Mouse (Mus musculus) midbrain, embryonic 14.5 days (tissue): Measurements from ENCODE around the gene Ccdc6. TPM values are rescaled to one million over a fixed set of nuclear protein-coding genes. Genes with fewer than 3 reads are reported as not detected.

Source experiments
- ATAC-seq: fragments of 200-750 bp; cut with Nextera tagmentation; 2 replicates; pipeline ENCODE4 v1.8.0; 2017; ENCODE audit warnings: moderate number of reproducible peaks, moderate library complexity; ENCODE audit not compliant: low FRiP score, low TSS enrichment
- DNase-seq: peaks from one replicate; pipeline ENCODE4 v3.0.0-alpha.2; 2015
- H3K27ac ChIP-seq: fragments of 300-500 bp; sonication (generic); replicated peaks from 2 replicates; pipeline ENCODE4 v1.5.1; 2014; ENCODE audit warnings: mild to moderate bottlenecking, low read depth, low read length, moderate library complexity
- H3K27me3 ChIP-seq: fragments of 300-500 bp; sonication (generic); 2 replicates; pipeline ENCODE4 v1.6.1; 2014; ENCODE audit warnings: low read length, control low read depth, mixed read lengths; ENCODE audit not compliant: control insufficient read depth, insufficient read depth
- H3K36me3 ChIP-seq: fragments of 300-500 bp; sonication (generic); 2 replicates; pipeline ENCODE4 v1.6.1; 2014; ENCODE audit warnings: low read length, control low read depth; ENCODE audit not compliant: control insufficient read depth, insufficient read depth
- H3K4me1 ChIP-seq: fragments of 300-500 bp; sonication (generic); 2 replicates; pipeline ENCODE4 v1.6.1; 2014; ENCODE audit warnings: mild to moderate bottlenecking, antibody characterized with exemption, low read length, control low read depth; ENCODE audit not compliant: control insufficient read depth, insufficient read depth
- H3K4me2 ChIP-seq: fragments of 300-500 bp; sonication (generic); 2 replicates; pipeline ENCODE4 v1.6.1; 2014; ENCODE audit warnings: mild to moderate bottlenecking, low read length, moderate library complexity
- H3K4me3 ChIP-seq: fragments of 300-500 bp; sonication (generic); replicated peaks from 2 replicates; pipeline ENCODE4 v1.5.1; 2014; ENCODE audit warnings: low read depth, low read length
- H3K9ac ChIP-seq: fragments of 300-500 bp; sonication (generic); replicated peaks from 2 replicates; pipeline ENCODE4 v1.6.1; 2014; ENCODE audit warnings: mild to moderate bottlenecking, low read length, moderate library complexity
- H3K9me3 ChIP-seq: fragments of 300-500 bp; sonication (generic); 2 replicates; pipeline ENCODE4 v1.6.1; 2016; ENCODE audit warnings: low read length, control low read depth, mixed read lengths; ENCODE audit not compliant: control insufficient read depth
- WGBS: fragments of 180-500 bp; shearing (Covaris S2); extraction: QIAGEN DNeasy Blood & Tissue Kit; methylation state at CpG from one replicate; pipeline ENCODE4 v1.1.7; 2014; 5-methylcytosine and 5-hydroxymethylcytosine counted together
- polyA plus RNA-seq: library from polyadenylated mRNA; unstranded; fragments of >200 nt; fragmentation: Nextera tagmentation; extraction: Ambion mirVana; gene quantifications from 2 replicates; pipeline ENCODE4 v1.2.1, GENCODE M21; 2014

Ccdc6 gene
- polyA plus RNA-seq, 1 experiment from 2014 or later: 34.9 TPM

- Histone ChIP-seq H3K36me3 (no peaks in the 10 kb centered on the region), H3K9ac (no peak overlapping the region), H3K4me2 (no peak overlapping the region), H3K4me1 (no peaks in the 10 kb centered on the region), H3K9me3 (peaks cover 9% of the 10 kb centered on the region; the same call in 1 of the 2 replicates), H3K27ac (no peak overlapping the region), H3K27me3 (no peaks in the 10 kb centered on the region), H3K4me3 (no peak overlapping the region)
- 90% methylated on average over 12 of the region's 12 CpGs for WGBS
- ATAC-seq (no peak), DNase-seq (no peak)
These were observed 11.5 kb upstream of the Ccdc6 start for GRCm38 (mm10) chr10:70085256-70085961.

- DNase-seq (no peak), ATAC-seq (no peak)
- no peaks in the 10 kb centered on the region for H3K27me3 ChIP-seq
- 88% methylated on average over 5 of the region's 5 CpGs for WGBS
- no peaks in the 10 kb centered on the region for H3K36me3 ChIP-seq
- H3K27ac ChIP-seq: no peak overlapping the region
- H3K4me1 ChIP-seq: no peaks in the 10 kb centered on the region
- no peak overlapping the region for H3K4me2 ChIP-seq
- H3K9me3 ChIP-seq: peaks cover 9% of the 10 kb centered on the region; the same call in 1 of the 2 replicates
- H3K4me3 ChIP-seq: no peak overlapping the region
- no peak overlapping the region for H3K9ac ChIP-seq
These were observed 8.1 kb upstream of the Ccdc6 start for GRCm38 (mm10) chr10:70088788-70089187.

GRCm38 (mm10) chr10:70091876-70092462 is 5.0 kb upstream of the Ccdc6 start:
- DNase-seq: no peak
- no peak for ATAC-seq
- WGBS: 83% methylated on average over 4 of the region's 4 CpGs
- no peak overlapping the region for H3K27ac ChIP-seq
- H3K27me3 ChIP-seq: no peaks in the 10 kb centered on the region
- no peak overlapping the region for H3K4me2 ChIP-seq
- peaks cover 9% of the 10 kb centered on the region; the same call in 1 of the 2 replicates for H3K9me3 ChIP-seq
- H3K9ac ChIP-seq: no peak overlapping the region
- no peaks in the 10 kb centered on the region for H3K36me3 ChIP-seq
- peaks cover 9% of the 10 kb centered on the region; the same call in 1 of the 2 replicates for H3K4me1 ChIP-seq
- H3K4me3 ChIP-seq: no peak overlapping the region

- H3K4me2 ChIP-seq: 0 out of 2 replicates have a peak overlapping the region, but pooled peaks have one; percentile 85
- no peak for DNase-seq
- WGBS: 43% methylated on average over 1 of the region's 1 CpGs
These were observed 3.1 kb upstream of the Ccdc6 start for GRCm38 (mm10) chr10:70093782-70094181.

GRCm38 (mm10) chr10:70095031-70095470 is 1.9 kb upstream of the Ccdc6 start:
- ATAC-seq: no peak
- peaks cover 29% of the 10 kb centered on the region for H3K4me1 ChIP-seq

More at GRCm38 (mm10) chr10:70093782-70094181, 3.1 kb upstream of the Ccdc6 start:
- no peak for ATAC-seq
- no peak overlapping the region for H3K27ac ChIP-seq
- H3K36me3 ChIP-seq: no peaks in the 10 kb centered on the region
- no peaks in the 10 kb centered on the region for H3K27me3 ChIP-seq
- H3K4me1 ChIP-seq: peaks cover 17% of the 10 kb centered on the region
- H3K4me3 ChIP-seq: no peak overlapping the region
- H3K9ac ChIP-seq: no peak overlapping the region
- no peaks in the 10 kb centered on the region for H3K9me3 ChIP-seq

GRCm38 (mm10) chr10:70095506-70096270 is 1.2 kb upstream of the Ccdc6 start:
- Histone ChIP-seq H3K9me3 (no peaks in the 10 kb centered on the region), H3K4me2 (peak overlapping the region; percentile 85), H3K36me3 (no peaks in the 10 kb centered on the region), H3K4me1 (peaks cover 30% of the 10 kb centered on the region), H3K27me3 (no peaks in the 10 kb centered on the region), H3K27ac (no peak overlapping the region), H3K4me3 (peak overlapping the region; percentile 91), H3K9ac (no peak overlapping the region; the same call in 1 of the 2 replicates)
- 23% methylated on average over 13 of the region's 13 CpGs for WGBS
- ATAC-seq: no peak
- DNase-seq: no peak

More at GRCm38 (mm10) chr10:70095031-70095470, 1.9 kb upstream of the Ccdc6 start:
- H3K27ac ChIP-seq: no peak overlapping the region; the same call in 1 of the 2 replicates
- peak; percentile 67 for DNase-seq
- peak overlapping the region; percentile 40 for H3K4me3 ChIP-seq
- H3K9me3 ChIP-seq: no peaks in the 10 kb centered on the region
- WGBS: under 1% methylated on average over 14 of the region's 14 CpGs
- peak overlapping the region; percentile 28; the same call in 1 of the 2 replicates for H3K9ac ChIP-seq
- no peaks in the 10 kb centered on the region for H3K27me3 ChIP-seq
- peak overlapping the region; percentile 85 for H3K4me2 ChIP-seq
- H3K36me3 ChIP-seq: no peaks in the 10 kb centered on the region

- H3K9ac ChIP-seq: peak overlapping the region; percentile 92
- no peak for DNase-seq
- H3K27me3 ChIP-seq: no peaks in the 10 kb centered on the region
- H3K36me3 ChIP-seq: no peaks in the 10 kb centered on the region
- no peaks in the 10 kb centered on the region; the same call in 1 of the 2 replicates for H3K9me3 ChIP-seq
- under 1% methylated on average over 55 of the region's 58 CpGs for WGBS
- peaks cover 30% of the 10 kb centered on the region for H3K4me1 ChIP-seq
- H3K4me2 ChIP-seq: peak overlapping the region; percentile 85
- H3K27ac ChIP-seq: peak overlapping the region; percentile 87
- ATAC-seq: peak; percentile 28
- H3K4me3 ChIP-seq: peak overlapping the region; percentile 91
These were observed 475 bp downstream of the Ccdc6 start for GRCm38 (mm10) chr10:70097291-70097901.

GRCm38 (mm10) chr10:70097911-70098569 is 1.1 kb downstream of the Ccdc6 start:
- H3K36me3 ChIP-seq: no peaks in the 10 kb centered on the region
- ATAC-seq: peak; percentile 49
- DNase-seq: peak; percentile 74
- H3K9me3 ChIP-seq: no peaks in the 10 kb centered on the region; the same call in 1 of the 2 replicates
- WGBS: under 1% methylated on average over 29 of the region's 29 CpGs
- peak overlapping the region; percentile 92 for H3K9ac ChIP-seq
- peak overlapping the region; percentile 87 for H3K27ac ChIP-seq
- H3K4me2 ChIP-seq: peak overlapping the region; percentile 85
- no peaks in the 10 kb centered on the region for H3K27me3 ChIP-seq
- H3K4me3 ChIP-seq: peak overlapping the region; percentile 91
- peaks cover 30% of the 10 kb centered on the region for H3K4me1 ChIP-seq
